Mouse (Mus musculus) frontal cortex, postnatal 14 days (tissue): ENCODE results near the gene Syt8.
"Not testable (repeated sequence)": the region's sequence is repeated elsewhere in the genome, so short reads cannot be mapped to it uniquely, and the experiment has no call there.

ENCODE experiments used
- DNase-seq, 2 experiments: peaks; one replicate each; pipeline ENCODE4 v3.0.0; 2022; ENCODE audit warnings: low spot score in 2 of 2

The Syt8 gene

DNA sequence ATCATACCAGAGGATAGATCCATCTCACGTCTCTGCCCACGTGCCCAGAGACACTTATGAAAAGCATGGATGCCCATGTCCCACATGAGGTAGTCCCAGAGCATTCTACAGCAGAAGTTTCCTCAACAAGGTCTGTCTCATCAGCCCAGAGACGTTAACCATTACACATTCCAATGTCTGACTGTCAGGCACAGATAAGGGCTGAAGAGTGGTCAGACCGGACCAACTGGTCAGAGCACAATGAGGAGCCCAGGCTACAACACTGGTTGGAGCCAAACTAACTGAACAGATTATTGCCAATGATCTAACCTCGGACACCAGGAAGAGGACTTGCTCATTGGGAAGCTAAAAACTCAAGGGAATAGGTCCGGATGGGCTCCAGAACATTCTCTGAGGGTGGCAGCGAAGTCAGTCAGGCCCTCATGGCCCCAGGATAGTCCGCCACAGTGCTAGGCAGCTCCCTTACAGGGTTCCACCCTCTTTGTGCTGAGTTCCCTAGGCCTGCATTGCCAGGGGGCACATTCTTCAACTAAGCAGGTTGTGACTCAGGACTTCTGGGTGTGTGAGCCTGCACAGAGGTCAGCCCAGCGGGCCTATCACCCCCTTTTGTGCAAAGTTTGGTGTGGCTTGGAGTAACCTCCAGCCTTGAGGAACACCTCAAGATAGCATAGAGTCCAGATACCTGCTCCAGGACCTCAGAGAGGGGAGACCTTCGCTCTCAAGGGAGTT lies at the start of gene Syt8:
TSS of gene Syt8 (plus strand) at position 714 of the 729 bp plus-strand sequence.
- no peak for DNase-seq

DNA sequence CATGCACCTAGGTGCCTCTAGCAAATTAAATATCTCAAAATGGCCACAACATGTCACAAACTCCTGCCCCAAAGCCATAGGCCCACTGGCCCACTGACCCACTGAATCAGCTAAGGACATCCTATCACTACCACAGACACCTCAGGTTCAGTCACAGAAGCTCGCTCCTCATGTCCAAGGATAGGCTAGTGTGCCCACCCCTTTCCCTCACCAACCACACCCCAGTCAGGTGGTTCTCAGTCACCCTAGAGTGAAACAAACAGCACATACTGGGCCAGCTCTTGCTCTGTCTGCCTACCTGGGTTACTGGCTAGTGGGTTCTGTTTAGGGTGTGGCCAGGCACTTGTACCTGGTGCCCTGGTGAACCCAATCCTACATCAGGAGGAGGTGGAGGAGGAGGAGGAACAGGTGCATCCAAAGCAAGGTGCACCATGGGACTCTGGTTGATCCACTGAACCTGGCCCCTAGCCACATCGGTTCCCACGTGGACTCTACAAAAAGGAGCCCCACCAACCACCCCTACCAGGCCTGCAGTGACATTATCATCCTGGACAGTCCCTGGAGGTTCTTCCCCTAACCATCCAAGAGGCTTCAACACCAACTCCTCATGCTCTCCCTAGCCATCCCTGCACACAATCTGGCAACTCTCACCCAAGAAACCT lies 48.8 kb upstream of the Syt8 start:
- no peak for DNase-seq

DNA sequence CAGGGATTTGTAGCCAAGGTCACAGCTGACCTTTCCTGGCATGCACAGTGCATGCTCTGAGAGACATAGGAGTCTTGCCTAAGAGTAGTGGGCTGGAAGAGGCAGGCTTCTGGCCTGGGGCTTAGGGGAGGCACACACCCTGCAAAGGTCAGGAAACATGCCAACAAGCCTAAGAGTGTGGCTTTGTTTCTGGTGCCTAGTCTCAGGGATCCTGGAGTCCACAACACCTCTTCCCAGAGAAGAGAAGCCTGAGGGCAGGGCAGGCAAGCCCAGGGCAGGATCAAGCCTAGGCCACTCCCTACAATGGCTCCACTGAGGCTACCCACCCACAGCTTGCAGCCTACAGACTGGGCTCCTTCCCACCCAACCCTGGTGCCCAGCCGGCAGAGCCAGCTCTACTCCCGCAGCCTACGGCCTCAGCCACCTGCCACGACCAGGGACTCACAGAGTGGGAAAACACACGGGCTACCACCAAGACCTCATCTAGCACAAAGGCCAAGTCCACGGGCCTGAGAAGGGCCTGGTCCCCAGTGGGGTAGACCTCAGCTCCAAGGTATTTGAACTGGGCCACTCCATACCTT lies 47.9 kb upstream of the Syt8 start:
- DNase-seq: no peak

DNA sequence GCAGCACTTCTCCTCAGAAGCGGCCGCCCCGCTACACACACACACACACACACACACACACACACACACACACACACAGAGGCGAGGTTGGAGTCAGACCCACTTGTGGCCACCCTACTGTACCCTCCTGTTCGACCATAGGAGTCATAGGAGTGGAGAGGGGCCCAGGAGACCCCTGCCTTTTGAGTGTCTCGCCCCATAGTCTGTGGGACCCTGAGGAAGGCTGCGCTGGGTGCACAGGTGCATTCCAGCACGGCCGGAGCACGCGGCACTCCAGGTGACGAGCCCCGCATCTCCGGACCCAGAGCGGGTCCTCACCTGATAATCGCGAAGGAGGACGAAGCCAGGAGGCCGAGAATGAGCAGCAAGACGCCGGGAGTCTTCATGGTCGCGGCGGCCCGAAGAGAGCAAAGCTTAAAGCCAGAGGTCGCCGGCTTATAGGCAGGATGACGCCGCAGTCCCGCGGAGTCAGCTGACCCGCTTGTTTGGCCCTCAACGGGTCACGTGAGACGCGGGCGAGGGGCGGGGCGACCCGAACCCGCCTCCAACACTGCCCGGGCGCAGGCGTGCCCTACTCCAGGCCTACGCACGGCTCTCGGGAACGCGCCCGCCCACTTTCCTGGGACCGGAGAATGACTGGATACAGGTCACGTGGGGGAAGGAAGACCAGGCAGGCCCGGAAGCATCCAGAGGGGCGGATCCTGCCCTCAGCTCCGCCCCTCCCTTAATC lies 47.1 kb upstream of the Syt8 start, which contains the start of gene Ctsd:
TSS of gene Ctsd (minus strand) at position 620 of the 730 bp plus-strand sequence.
- peak; percentile 94 for DNase-seq

DNA sequence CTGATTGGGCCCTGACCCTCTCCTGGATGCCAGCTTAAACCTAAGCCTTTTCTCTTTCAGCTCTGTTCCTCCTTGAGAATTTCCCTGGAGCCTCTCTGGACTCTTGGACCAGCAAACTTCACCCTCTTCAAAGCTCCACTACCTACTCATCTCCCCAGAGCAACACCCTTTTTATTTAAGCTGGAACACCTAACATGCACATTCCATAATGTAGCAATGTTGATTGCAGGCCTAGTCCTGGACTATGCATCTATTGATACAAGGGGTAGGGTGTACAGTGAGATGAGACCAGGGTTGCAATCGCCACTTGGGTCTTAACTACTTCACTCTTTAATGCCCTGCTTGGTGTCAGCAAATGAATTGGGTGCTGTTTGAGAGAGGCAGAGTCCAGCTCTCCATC lies 46.5 kb upstream of the Syt8 start:
- no peak for DNase-seq

DNA sequence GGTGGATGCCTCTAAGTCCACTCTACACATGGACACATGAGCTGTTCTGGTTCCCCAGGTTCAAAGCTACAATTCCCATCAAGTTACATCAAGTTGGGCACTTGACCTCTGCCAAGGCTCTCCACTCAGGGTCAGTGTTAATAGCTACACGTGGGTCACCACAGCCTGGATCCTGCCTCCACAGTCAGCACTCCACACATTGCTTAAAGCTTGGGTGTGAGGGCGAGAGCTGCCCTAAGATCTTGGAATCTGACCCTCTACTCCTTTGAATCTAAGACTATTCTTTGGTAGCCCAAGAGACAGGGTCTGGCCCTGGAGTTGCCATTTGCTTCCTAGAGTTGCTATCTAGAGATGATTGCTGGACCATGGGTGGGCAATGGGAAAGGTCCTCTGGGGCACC lies 45.9 kb upstream of the Syt8 start:
- no peak for DNase-seq

DNA sequence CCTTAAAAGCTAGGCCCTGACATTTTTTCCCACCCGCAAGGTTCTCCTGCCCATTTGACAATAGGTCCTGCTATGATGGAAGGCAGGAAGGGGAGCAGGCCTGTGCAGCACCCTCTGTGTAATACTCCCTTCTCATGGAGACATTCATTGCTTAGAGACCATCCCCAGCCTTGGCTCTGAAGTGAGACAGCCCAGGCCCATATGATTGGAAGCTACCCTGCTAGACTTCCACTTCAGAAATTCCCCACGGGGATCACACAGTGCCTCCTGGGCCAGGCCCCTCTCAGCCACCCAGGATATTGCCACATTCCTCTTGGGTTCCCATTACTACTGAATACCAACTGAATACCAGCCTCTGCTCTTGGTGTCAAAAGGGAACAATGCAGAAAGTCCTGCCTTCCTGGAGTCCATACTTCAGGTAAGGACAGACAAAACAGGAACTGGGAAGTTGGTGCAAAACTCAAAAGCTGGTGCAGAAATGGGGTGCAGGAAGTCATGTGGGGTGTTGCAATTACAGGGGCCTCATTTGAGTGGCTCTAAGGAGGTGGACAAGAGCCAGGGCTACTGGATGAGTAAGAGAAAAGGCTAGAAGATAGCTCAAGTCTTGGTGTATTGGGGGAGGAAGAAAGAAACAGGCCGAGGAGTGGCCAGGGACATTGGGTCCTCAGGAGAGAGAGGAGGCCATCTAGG lies 44.5 kb upstream of the Syt8 start:
- DNase-seq: no peak

DNA sequence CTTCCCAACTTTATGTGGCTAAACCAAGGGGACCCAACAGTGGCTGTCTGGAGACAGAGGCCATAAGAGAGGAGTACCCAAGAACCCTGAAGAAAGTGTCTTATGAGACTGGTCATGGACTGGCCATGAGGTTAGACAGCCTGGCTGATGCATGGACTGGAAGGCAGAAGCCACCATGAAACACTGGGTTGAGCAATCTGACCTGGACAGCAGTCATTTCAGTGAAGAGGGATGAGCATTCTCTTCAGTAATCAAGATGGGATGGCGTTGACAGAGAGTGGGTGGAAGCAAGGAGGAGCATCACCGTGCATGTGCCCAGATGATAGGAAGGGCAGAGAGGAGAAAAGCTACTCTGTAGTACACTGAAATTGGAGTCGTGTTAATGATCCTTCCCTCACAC lies 43.5 kb upstream of the Syt8 start:
- DNase-seq: no peak

DNA sequence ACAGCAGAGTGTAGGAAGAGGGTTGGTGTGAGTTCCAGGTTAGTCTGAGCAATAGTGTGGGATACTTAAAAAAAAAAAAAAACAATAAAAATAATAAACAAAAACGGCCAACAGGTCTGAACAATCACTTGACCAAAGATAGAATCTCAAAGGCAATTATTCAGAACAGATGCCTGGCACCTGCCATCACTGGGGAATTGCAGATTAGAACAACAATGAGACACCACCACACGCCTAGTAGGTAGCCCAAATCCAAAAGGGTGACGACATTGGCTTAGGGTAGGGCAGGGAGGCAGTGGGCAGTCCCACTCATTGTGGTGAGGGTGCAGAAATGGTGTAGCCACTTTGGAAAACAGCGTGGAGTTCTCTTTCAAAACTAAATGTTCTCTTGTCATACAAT lies 43.0 kb upstream of the Syt8 start:
- no peak for DNase-seq

DNA sequence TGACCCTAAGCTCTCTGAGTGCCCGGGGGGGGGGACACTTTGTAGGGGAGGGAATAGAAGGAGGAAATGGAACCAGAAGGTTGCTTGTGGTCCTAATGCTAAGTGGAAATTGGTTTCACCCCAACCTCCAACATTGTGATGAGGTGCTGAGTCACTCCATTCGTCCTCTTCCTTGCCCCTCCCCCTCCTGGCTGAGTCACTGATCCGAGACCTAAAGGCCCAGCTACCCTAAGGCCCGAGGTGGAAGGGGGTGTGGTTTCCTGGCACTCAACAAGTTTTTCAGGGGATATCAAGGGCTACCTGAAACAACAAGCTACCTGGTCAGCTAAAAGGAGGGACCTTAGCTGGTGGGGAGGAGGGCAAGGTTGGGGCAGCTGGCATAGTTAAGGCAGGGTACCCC lies 41.5 kb upstream of the Syt8 start:
- DNase-seq: no peak

DNA sequence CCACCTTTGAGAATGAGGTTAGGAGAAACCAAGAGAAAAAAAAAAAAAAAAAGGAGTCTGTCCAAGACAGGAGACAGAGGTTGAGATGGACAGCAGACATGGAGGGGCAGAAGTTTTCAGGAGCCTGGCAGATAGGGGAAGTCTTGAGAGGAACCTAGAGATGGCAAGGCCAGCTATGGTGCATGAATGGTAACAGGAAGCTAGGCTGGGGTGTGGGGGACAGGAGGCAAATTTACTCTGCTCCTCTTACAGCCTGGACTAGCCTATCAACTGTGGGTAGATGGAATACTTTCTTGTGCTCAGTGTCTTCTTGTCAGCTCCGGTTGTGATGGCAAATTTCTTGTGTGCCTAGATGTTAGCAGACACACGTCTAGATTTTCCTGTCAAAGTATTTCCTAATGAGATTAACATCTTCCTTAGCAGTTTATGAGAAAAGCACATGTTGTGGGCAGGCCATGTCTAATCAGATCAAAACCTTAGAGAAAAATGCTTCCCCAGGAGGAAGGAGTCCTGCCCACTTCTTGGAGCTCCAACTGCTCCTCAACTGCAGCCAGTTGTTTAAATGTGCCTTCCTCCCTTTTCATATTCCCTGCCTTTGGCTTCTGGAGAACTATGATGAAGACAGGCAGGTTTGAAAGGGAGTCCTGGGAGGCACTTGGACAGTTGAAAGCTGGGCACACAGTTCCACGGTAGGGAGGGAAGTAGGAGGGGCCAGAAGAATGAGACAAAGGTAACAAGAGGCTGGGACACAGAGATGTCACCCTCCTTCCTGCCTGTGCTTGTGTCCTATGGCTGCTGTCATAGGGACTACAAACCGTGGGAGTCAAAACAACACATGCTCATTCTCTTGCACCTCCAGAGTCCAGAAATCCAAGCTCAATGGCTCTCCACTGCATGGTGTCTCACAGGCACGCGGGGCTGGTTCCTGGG lies 40.1 kb upstream of the Syt8 start:
- DNase-seq: no peak

DNA sequence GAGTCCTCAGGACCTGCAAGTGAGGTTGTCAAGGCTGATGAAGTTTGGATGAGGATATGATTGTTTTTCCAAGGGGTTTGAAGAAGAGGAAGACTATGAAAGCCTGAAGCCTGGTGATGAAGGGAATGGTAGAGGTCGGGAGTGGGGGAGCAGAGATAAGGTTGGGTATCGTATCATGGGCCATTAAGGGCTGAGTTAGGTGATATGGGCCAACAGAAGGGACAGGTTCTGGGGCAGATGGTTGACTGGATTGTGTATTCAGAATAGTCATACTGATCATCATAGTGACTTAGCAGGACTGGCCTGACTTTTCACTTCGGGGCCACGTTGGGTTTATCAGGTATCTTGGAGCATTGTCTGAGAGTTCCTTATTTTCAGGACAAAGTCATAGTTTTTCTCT lies 39.2 kb upstream of the Syt8 start:
- DNase-seq: no peak

DNA sequence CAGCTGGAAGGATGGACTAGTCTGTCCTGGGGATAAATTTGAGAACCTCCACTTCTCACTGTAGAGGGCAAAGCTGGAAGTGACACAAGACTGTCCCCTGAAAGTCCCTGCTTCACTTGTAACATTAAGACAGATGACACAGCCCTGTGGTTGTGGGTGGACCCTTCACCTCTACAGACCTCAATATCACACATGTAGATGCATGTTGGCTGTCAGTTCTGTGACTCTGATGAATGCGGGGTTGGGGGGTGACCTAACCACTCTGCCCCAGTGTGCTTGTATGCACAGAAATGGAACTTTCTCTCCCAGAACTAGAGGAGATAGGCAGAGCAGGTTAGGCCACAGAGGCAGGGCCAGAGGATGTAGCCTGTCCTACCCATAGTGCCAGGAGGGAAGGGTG lies 38.0 kb upstream of the Syt8 start:
- DNase-seq: no peak

DNA sequence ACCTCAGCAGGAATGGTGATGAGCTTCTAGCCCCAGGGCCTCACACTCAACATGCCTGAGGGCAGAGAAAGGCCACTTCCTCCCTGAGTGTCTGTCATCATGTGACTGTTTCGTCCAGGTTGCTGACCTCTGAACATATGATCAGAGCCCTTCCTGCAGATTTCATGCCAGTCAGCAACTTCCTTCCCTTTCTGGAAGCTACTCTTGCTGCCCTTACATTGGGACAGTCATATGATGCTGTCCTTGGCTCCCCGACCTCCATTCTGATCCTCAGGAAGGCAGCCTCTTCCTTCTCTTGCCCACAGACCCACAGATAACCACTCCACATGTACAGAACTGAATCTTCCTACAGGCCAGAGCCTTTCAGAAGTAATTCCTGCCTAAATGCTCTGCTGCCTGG lies 36.6 kb upstream of the Syt8 start:
- DNase-seq: no peak

DNA sequence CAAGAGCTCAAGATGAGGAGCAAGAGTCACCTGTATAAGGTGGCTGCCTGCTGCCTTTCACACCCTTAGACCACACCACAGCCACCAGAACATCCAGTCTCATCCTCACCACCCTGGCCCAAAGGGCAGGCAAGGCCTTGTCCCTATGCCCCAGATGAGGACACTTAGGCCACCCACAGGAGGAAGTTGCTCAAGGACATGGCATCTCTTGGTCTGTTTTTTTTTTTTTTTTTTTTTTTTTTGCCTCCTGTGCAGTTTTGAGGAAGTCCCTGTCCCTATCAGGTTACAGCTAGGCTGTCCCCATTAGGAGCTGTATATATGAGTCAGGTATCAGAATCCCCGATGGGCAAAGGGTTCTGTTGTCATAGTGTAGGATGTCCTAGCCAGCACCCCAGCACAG lies 35.4 kb upstream of the Syt8 start:
- DNase-seq: no peak

DNA sequence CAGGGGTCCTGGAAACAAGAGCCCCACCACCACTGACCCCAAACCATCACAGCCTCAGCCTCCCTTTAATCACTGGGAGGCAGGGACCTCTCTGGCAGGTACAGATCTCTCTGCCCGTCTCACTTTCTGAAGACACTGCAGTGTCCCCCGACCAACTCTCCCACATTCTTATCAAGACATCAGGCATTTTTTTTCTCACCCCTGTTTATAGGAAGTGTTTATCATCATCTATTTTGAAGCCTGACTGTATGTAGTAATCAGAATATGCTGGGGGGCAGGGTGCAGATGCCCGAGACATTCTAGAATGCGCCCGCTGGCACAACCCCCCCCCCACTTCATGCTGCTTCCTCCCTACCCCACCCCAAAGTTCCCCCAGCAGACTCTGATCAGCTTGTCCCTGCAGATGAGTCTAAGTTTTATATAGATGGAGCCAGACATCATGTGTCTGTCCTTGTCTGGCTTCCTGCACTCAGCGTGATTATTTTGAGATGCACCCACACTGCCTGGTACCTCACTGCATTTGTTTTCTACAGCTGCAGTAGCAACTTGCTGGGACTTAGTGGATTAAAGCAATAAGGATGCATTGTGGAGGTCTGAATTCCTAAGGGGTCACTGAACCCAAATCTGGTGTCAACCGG lies 34.4 kb upstream of the Syt8 start:
- no peak for DNase-seq

DNA sequence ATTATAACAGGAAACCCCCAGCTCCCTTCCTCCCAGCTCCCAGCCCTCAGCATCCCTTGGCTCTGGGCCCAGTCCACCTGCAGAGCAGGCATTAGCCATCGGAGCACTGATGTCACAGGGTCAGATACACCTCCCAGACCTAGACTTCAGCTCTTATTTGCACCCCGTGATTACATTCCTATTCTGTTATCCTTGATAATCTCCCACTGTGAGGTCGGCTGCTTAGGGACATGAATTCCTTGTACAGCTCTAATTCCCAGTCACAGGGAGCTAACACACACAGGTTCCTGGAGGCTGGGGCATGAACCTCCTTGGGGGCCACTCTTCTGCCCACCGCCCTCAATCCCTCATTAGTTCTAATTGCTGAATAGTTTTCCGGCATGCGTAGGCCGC lies 33.9 kb upstream of the Syt8 start:
- DNase-seq: no peak

DNA sequence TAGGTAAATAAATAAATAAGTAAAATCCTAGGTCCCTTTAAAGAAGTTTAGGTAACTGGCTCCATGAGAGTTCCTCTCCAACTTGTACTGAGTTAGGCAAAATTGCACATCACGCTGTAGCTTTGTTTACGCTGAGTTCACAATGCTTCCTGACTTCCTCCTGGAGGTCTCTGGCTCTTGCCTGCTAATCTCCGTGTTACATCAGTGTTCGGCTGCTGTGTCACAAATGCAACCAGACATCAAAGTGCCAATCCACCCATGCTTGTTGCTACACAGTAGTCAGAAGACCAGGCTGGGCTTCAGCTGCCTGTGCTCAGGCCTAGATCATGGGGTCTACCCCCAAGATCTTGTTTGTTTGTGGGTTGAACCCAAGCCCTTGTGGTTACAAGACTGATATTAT lies 31.1 kb upstream of the Syt8 start:
- DNase-seq: no peak

DNA sequence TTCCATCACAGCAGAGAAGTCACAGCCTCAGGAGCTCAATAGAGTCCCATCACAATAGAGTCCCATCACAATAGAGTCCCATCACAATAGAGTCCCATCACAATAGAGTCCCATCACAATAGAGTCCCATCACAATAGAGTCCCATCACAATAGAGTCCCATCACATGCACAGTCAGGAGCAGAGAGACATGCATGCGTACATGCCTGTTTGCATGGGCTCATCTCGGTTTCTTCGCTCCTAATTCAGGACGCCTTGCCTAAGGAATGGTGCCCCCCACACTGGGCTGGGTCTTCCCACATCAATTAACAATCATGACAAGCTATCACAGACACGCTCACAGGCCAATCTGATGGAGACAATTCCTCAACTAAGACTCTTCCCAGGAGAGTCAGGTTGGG lies 29.5 kb upstream of the Syt8 start:
- not testable (repeated sequence) for DNase-seq

DNA sequence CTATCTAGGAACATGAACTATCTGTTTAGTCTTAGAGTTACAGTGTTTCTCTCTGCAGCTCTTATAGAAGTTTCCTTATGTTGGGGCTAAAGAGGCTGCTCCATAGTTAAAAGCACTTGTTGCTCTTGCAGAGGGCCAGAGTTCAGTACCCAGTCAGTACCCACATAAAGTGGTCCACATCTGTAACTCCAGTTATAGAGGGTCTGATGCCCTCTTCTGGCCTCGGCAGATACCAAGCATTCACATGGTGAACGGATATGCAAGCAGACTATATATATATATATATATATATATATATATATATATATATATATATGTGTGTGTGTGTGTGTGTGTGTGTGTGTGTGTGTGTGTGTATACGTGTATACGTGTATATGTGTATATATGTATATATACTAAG lies 26.7 kb upstream of the Syt8 start:
- DNase-seq: no peak
